Mouse (Mus musculus): ENCODE results near the gene Rest.

- peak; percentile 28; the same call in 1 of the 2 replicates for TF ChIP-seq CTCF (IDR thresholded peaks at IDR 0.05; ENCODE audit: insufficient read depth, low read length)
- TF ChIP-seq POLR2A (IDR thresholded peaks at IDR 0.05; ENCODE audit: borderline replicate concordance, extremely low read depth, low read depth, low read length): no peak
Measured at GRCm38 (mm10) chr5:77228986-77229385, 36.3 kb upstream of the Rest start.
